Mouse (Mus musculus): ENCODE measurements at regions not wholly inside any gene's neighbourhood (a gene's known extent, or its start where the extent isn't known, plus 50 kb on each side); places are given as distances from the start of the nearest gene placed in this dataset.

- DNase-seq (ENCODE audit: low read depth): no peak
These were observed 398.7 kb upstream of the Zmiz1 start for GRCm38 (mm10) chr14:25060285-25060684.

- no peak for DNase-seq (ENCODE audit: low read depth)
These were observed 395.9 kb upstream of the Zmiz1 start for GRCm38 (mm10) chr14:25063090-25063489.

GRCm38 (mm10) chr14:25064190-25064947, 394.6 kb upstream of the Zmiz1 start:
- DNase-seq (ENCODE audit: low read depth): no peak

GRCm38 (mm10) chr14:25067435-25067834, 391.6 kb upstream of the Zmiz1 start:
- DNase-seq (ENCODE audit: low read depth): no peak

GRCm38 (mm10) chr14:25068430-25068829, 390.6 kb upstream of the Zmiz1 start:
- peak; percentile 27 for DNase-seq (ENCODE audit: low read depth)

- no peak for DNase-seq (ENCODE audit: low read depth)
These were observed 385.8 kb upstream of the Zmiz1 start for GRCm38 (mm10) chr14:25073143-25073542.

GRCm38 (mm10) chr14:25074022-25074800, 384.8 kb upstream of the Zmiz1 start:
- DNase-seq (ENCODE audit: low read depth): no peak

- no peak for DNase-seq (ENCODE audit: low read depth)
These were observed 384.1 kb upstream of the Zmiz1 start for GRCm38 (mm10) chr14:25074891-25075290.

GRCm38 (mm10) chr14:25080431-25080830, 378.6 kb upstream of the Zmiz1 start:
- no peak for DNase-seq (ENCODE audit: low read depth)

- DNase-seq (ENCODE audit: low read depth): peak; percentile 37
These were observed 375.1 kb upstream of the Zmiz1 start for GRCm38 (mm10) chr14:25083847-25084246.

- DNase-seq (ENCODE audit: low read depth): no peak
These were observed 362.2 kb upstream of the Zmiz1 start for GRCm38 (mm10) chr14:25096786-25097185.

- DNase-seq (ENCODE audit: low read depth): no peak
These were observed 353.6 kb upstream of the Zmiz1 start for GRCm38 (mm10) chr14:25105391-25105790.

- no peak for DNase-seq (ENCODE audit: low read depth)
These were observed 352.5 kb upstream of the Zmiz1 start for GRCm38 (mm10) chr14:25106451-25106850.

GRCm38 (mm10) chr14:25108101-25108652, 350.8 kb upstream of the Zmiz1 start:
- no peak for DNase-seq (ENCODE audit: low read depth)

GRCm38 (mm10) chr14:25108701-25109290, 350.2 kb upstream of the Zmiz1 start:
- peak; percentile 16 for DNase-seq (ENCODE audit: low read depth)

- DNase-seq (ENCODE audit: low read depth): peak; percentile 95
These were observed 349.3 kb upstream of the Zmiz1 start for GRCm38 (mm10) chr14:25109691-25110090.

GRCm38 (mm10) chr14:25112832-25113231, 346.2 kb upstream of the Zmiz1 start:
- peak; percentile 86 for DNase-seq (ENCODE audit: low read depth)

- peak; percentile 96 for DNase-seq (ENCODE audit: low read depth)
These were observed 345.7 kb upstream of the Zmiz1 start for GRCm38 (mm10) chr14:25113326-25113725.

- peak; percentile 62 for DNase-seq (ENCODE audit: low read depth)
These were observed 342.6 kb upstream of the Zmiz1 start for GRCm38 (mm10) chr14:25116424-25116823.

- no peak for DNase-seq (ENCODE audit: low read depth)
These were observed 339.0 kb upstream of the Zmiz1 start for GRCm38 (mm10) chr14:25119999-25120398.

- DNase-seq (ENCODE audit: low read depth): no peak
These were observed 338.5 kb upstream of the Zmiz1 start for GRCm38 (mm10) chr14:25120506-25120905.

GRCm38 (mm10) chr14:25122971-25123535, 335.9 kb upstream of the Zmiz1 start:
- DNase-seq (ENCODE audit: low read depth): no peak
